Mouse (Mus musculus) forebrain, embryonic 10.5 days (tissue): ENCODE data around the gene Pnpla7. TPM values are rescaled to one million over a fixed set of nuclear protein-coding genes. Genes with fewer than 3 reads are reported as not detected.

ENCODE experiments used
- DNase-seq: peaks from one replicate; pipeline ENCODE4 v3.0.0-alpha.2; 2017; ENCODE audit warnings: low spot score; ENCODE audit errors: extremely low spot score
- H3K27ac ChIP-seq: fragments of 300-500 bp; sonication (generic); 2 replicates; pipeline ENCODE4 v1.5.1; 2016; ENCODE audit warnings: mild to moderate bottlenecking
- H3K27me3 ChIP-seq: fragments of 300-500 bp; sonication (generic); 2 replicates; pipeline ENCODE4 v1.6.1; 2016; ENCODE audit warnings: mild to moderate bottlenecking; ENCODE audit not compliant: poor library complexity, severe bottlenecking
- H3K36me3 ChIP-seq: fragments of 300-500 bp; sonication (generic); replicated peaks from 2 replicates; pipeline ENCODE4 v1.6.1; 2016; ENCODE audit warnings: mild to moderate bottlenecking, moderate library complexity
- H3K4me1 ChIP-seq: fragments of 300-500 bp; sonication (generic); 2 replicates; pipeline ENCODE4 v1.6.1; 2016
- H3K4me3 ChIP-seq: fragments of 300-500 bp; sonication (generic); 2 replicates; pipeline ENCODE4 v1.5.1; 2016; ENCODE audit warnings: mild to moderate bottlenecking, moderate library complexity
- H3K9me3 ChIP-seq: fragments of 300-500 bp; sonication (generic); 2 replicates; pipeline ENCODE4 v1.6.1; 2016; ENCODE audit warnings: mild to moderate bottlenecking, moderate library complexity
- WGBS: fragments of 180-500 bp; shearing (Covaris S2); methylation state at CpG from one replicate; pipeline ENCODE4 v1.1.7; 2016; 5-methylcytosine and 5-hydroxymethylcytosine counted together
- microRNA-seq: library from miRNA; unstranded; fragments of <30 nt; microRNA quantifications from one replicate; pipeline ENCODE4, GENCODE M21; 2017
- polyA plus RNA-seq: library from polyadenylated mRNA; unstranded; fragments of >200 nt; fragmentation: Nextera tagmentation; extraction: Ambion mirVana; gene quantifications from 2 replicates; pipeline ENCODE4 v1.2.1, GENCODE M21; 2016

The Pnpla7 gene
- polyA plus RNA-seq, 1 experiment from 2014 or later, result 4.5 TPM

GRCm38 (mm10) chr2:25095109-25095850 is 119.4 kb downstream of the Pnpla7 start, which contains the start of gene Noxa1:
Gene Noxa1 (minus strand): TSS chr2:25095149.
- Histone ChIP-seq H3K4me3 (peak within 1 kb of the TSS; percentile 35), H3K9me3 (no peaks in the 10 kb centered on the region), H3K27me3 (peaks cover 58% of the 10 kb centered on the region), H3K27ac (peak within 1 kb of the TSS; percentile 40), H3K4me1 (peaks cover 31% of the 10 kb centered on the region), H3K36me3 (no peaks in the 10 kb centered on the region)
- 44% methylated on average over 28 of the region's 28 CpGs for WGBS
- peak; percentile 35 for DNase-seq

GRCm38 (mm10) chr2:25098005-25098615 is 122.3 kb downstream of the Pnpla7 start:
- Histone ChIP-seq H3K36me3 (no peaks in the 10 kb centered on the region), H3K27ac (peak overlapping the region; percentile 70; the same call in 1 of the 2 replicates), H3K4me1 (peaks cover 31% of the 10 kb centered on the region), H3K4me3 (no peak overlapping the region), H3K27me3 (peaks cover 40% of the 10 kb centered on the region), H3K9me3 (no peaks in the 10 kb centered on the region)
- DNase-seq, result no peak
- 85% methylated on average over 3 of the region's 3 CpGs for WGBS

GRCm38 (mm10) chr2:25098956-25099355 is 123.1 kb downstream of the Pnpla7 start:
- WGBS, result 54% methylated on average over 5 of the region's 5 CpGs
- H3K27ac ChIP-seq, result peak overlapping the region; percentile 70

GRCm38 (mm10) chr2:25099703-25100102 is 123.9 kb downstream of the Pnpla7 start:
- DNase-seq, result no peak
- H3K9me3 ChIP-seq, result no peaks in the 10 kb centered on the region
- WGBS, result 77% methylated on average over 3 of the region's 3 CpGs

More at GRCm38 (mm10) chr2:25098956-25099355, 123.1 kb downstream of the Pnpla7 start:
- Histone ChIP-seq H3K4me1 (peaks cover 31% of the 10 kb centered on the region), H3K36me3 (no peaks in the 10 kb centered on the region), H3K27me3 (peaks cover 32% of the 10 kb centered on the region), H3K4me3 (no peak overlapping the region), H3K9me3 (no peaks in the 10 kb centered on the region)
- DNase-seq, result peak; percentile 42

More at GRCm38 (mm10) chr2:25099703-25100102, 123.9 kb downstream of the Pnpla7 start:
- Histone ChIP-seq H3K27me3 (peaks cover 24% of the 10 kb centered on the region), H3K36me3 (no peaks in the 10 kb centered on the region), H3K4me3 (no peak overlapping the region), H3K27ac (peak overlapping the region; percentile 70), H3K4me1 (peaks cover 26% of the 10 kb centered on the region)

Small RNA genes within 50 kb of the gene (microRNA-seq; reads per million reads assigned to microRNA genes)
- not detected for gene Gm22875
- gene Gm24328, result not detected
- gene Mir7664, result not detected

Other genes starting within 250 kb of the Pnpla7 start
- 1.7 and 1.8 TPM in 2 replicates for gene Cacna1b, start 212.9 kb upstream of the Pnpla7 start, polyA plus RNA-seq
- 149 and 150 TPM in 2 replicates for gene Ehmt1, start 56.4 kb upstream of the Pnpla7 start, polyA plus RNA-seq
- 17.8 and 19.1 TPM in 2 replicates for gene Arrdc1, start 40.8 kb upstream of the Pnpla7 start, polyA plus RNA-seq
- gene Zmynd19, start 26.2 kb upstream of the Pnpla7 start, polyA plus RNA-seq, result 23.7 and 24.2 TPM in 2 replicates
- 35.1 and 35.2 TPM in 2 replicates for gene Dph7, start 13.6 kb upstream of the Pnpla7 start, polyA plus RNA-seq
- gene Mrpl41, start 935 bp upstream of the Pnpla7 start, polyA plus RNA-seq, result 121 and 124 TPM in 2 replicates
- 62.7 and 64.7 TPM in 2 replicates for gene Nsmf, start 78.3 kb downstream of the Pnpla7 start, polyA plus RNA-seq
- not detected in 2 replicates for gene Entpd8, start 104.3 kb downstream of the Pnpla7 start, polyA plus RNA-seq
- gene Noxa1, start 119.1 kb downstream of the Pnpla7 start, polyA plus RNA-seq, result 0.26 and 0.29 TPM in 2 replicates
- 37.4 and 40.7 TPM in 2 replicates for gene Nrarp, start 204.7 kb downstream of the Pnpla7 start, polyA plus RNA-seq
- 1.3 and 1.5 TPM in 2 replicates for gene Tor4a, start 220.9 kb downstream of the Pnpla7 start, polyA plus RNA-seq
- gene Nelfb, start 235.5 kb downstream of the Pnpla7 start, polyA plus RNA-seq, result 128 and 130 TPM in 2 replicates
- not detected in 2 replicates for gene Stpg3, start 238.6 kb downstream of the Pnpla7 start, polyA plus RNA-seq
- 0.67 and 0.80 TPM in 2 replicates for gene Fam166a, start 242.7 kb downstream of the Pnpla7 start, polyA plus RNA-seq
- gene Tubb4b, start 248.7 kb downstream of the Pnpla7 start, polyA plus RNA-seq, result 736 and 780 TPM in 2 replicates